Mouse (Mus musculus): ENCODE results near the gene Dctn1. TPM values are rescaled to one million over a fixed set of nuclear protein-coding genes. Genes with fewer than 3 reads are reported as not detected.
A peak's percentile ranks its signal among the peaks of the same experiment; 100 is the strongest.

Dctn1 gene
- total and polyA plus RNA-seq, 2 experiments from 2014 or later, result 45.9 to 50.8 TPM

DNA sequence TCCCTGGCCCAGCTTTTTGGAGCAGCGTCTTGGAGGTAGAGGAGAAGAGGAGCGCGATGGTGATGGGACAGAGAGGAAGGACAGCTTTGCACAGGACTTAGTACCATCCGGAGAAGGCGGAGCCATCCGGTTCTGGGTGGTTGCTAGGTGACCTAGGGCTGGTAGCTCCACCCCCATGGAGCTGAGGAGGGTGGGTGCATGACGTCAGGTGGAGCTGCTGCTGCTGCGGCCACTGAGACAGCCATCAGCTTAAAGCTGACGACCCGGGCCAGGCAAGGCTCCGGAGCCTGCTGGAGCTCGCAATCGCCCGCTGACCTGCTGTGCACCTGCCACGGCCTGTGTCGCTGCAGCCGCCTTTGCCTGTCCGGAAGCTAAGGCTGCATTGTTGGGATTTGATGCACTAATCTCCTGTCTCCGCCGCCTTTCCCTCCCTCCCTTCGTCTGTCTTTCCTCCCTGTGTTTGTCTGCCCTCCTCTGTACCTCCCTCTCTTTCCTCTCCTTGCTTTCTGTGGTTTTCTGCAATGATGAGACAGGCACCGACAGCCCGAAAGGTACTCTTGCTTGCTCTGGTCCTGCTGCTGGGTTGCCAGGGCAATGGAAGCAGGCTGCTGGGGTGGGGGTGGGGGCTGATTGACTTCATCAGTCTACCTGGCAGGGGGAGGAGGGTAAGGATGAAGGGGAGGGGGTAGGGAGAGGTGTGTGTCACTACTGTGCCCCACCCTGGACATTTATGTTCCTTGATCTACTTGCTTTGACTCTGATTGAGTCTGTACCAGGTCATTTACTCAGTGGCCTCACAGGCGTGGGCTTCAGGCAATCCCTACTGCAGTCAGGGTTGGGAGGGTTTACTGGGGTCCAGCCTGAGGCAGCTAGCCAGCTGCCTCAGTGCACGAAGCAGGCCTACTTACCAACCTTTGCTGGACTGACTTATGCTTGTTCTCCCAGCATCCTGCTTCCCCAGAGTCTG is 20.5 kb downstream of the Dctn1 start:
- H3K36me3 ChIP-seq (replicated peaks; ENCODE audit: control insufficient read depth, insufficient read depth, low read length), result peaks cover 50% of the 10 kb centered on the region
- ATAC-seq (ENCODE audit: insufficient read depth, low read depth) (peak; percentile 54), DNase-seq (ENCODE audit: low spot score) (peak; percentile 14)
- no peak overlapping the region for H3K4me3 ChIP-seq (ENCODE audit: low read depth, low read length)
- no peaks in the 10 kb centered on the region for H3K9me3 ChIP-seq (replicated peaks; ENCODE audit: control insufficient read depth, low read length)
- no peak overlapping the region for H3K9ac ChIP-seq (replicated peaks; ENCODE audit: low read depth, low read length)
- TF ChIP-seq CTCF (IDR thresholded peaks at IDR 0.05; ENCODE audit: low read depth) (no peak), EP300 (IDR thresholded peaks at IDR 0.05; ENCODE audit: low read depth) (no peak)
- no peaks in the 10 kb centered on the region for H3K27me3 ChIP-seq (ENCODE audit: control insufficient read depth, insufficient read depth, low read length)
- H3K4me2 ChIP-seq (ENCODE audit: low read depth, low read length), result peak overlapping the region; percentile 5; the same call in 1 of the 2 replicates
- 32% methylated on average over 25 of the region's 25 CpGs for WGBS
- no peak overlapping the region for H3K27ac ChIP-seq (ENCODE audit: low read depth)
- H3K4me1 ChIP-seq (ENCODE audit: control insufficient read depth, insufficient read depth), result 0 out of 2 replicates have a peak, but pooled peaks cover 6% of the 10 kb centered on the region

DNA sequence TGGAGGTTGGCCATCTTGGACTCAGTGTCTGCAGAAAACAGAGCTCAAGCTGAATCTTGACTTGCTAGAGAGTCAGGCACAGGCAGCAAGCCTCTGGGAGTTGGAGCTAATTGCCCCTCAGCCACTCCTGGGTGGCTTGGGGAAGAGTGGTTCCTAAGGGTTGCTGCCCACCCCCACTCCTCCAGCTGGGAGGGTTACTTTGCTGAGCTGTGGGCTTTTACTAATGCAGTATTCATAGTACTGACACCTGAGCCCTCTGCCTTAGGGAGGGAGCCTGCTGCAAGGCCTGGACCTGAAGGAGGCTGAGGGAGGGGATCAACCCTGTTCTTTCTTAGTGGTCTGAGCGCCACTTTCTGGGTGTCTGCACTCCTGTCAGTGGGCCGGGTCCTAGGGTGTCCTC is 21.2 kb downstream of the Dctn1 start:
- Histone ChIP-seq H3K27ac (ENCODE audit: low read depth) (no peak overlapping the region; the same call in 1 of the 2 replicates), H3K27me3 (ENCODE audit: control insufficient read depth, insufficient read depth, low read length) (no peaks in the 10 kb centered on the region), H3K4me1 (ENCODE audit: control insufficient read depth, insufficient read depth) (0 out of 2 replicates have a peak, but pooled peaks cover 6% of the 10 kb centered on the region), H3K9ac (replicated peaks; ENCODE audit: low read depth, low read length) (no peak overlapping the region), H3K4me2 (ENCODE audit: low read depth, low read length) (no peak overlapping the region), H3K9me3 (replicated peaks; ENCODE audit: control insufficient read depth, low read length) (no peaks in the 10 kb centered on the region), H3K36me3 (replicated peaks; ENCODE audit: control insufficient read depth, insufficient read depth, low read length) (peaks cover 58% of the 10 kb centered on the region), H3K4me3 (ENCODE audit: low read depth, low read length) (no peak overlapping the region)
- 97% methylated on average over 2 of the region's 2 CpGs for WGBS
- no peak for ATAC-seq (ENCODE audit: insufficient read depth, low read depth)
- no peak for DNase-seq (ENCODE audit: low spot score)
- TF ChIP-seq CTCF (IDR thresholded peaks at IDR 0.05; ENCODE audit: low read depth) (no peak), EP300 (IDR thresholded peaks at IDR 0.05; ENCODE audit: low read depth) (no peak)

DNA sequence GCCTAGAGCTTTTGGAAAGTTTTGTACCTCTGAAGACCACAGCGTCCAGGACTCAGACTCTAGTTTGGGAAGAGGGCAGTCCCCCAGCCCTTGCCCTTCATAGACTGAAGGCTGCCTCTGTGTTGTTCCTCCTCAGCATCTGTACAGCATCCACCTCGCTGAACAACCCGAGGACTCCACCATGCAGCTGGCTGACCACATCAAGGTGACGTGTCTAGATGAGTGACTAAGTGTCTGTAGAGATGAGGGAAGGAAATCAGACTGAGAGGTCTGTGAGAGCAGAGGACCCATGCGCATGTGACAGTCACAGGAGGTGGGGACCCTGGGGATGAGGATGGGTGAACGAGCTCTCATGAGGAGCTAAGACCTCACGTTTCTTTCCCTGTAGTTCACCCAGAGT is 27.9 kb downstream of the Dctn1 start:
- no peak for DNase-seq (ENCODE audit: low spot score)
- WGBS, result 84% methylated on average over 7 of the region's 7 CpGs
- Histone ChIP-seq H3K27me3 (ENCODE audit: control insufficient read depth, insufficient read depth, low read length) (no peaks in the 10 kb centered on the region), H3K9me3 (replicated peaks; ENCODE audit: control insufficient read depth, low read length) (no peaks in the 10 kb centered on the region), H3K27ac (ENCODE audit: low read depth) (no peak overlapping the region), H3K36me3 (replicated peaks; ENCODE audit: control insufficient read depth, insufficient read depth, low read length) (peaks cover 98% of the 10 kb centered on the region), H3K4me3 (ENCODE audit: low read depth, low read length) (no peak overlapping the region), H3K9ac (replicated peaks; ENCODE audit: low read depth, low read length) (no peak overlapping the region), H3K4me1 (ENCODE audit: control insufficient read depth, insufficient read depth) (no peaks in the 10 kb centered on the region), H3K4me2 (ENCODE audit: low read depth, low read length) (no peak overlapping the region)
- ATAC-seq (ENCODE audit: insufficient read depth, low read depth), result no peak
- TF ChIP-seq EP300 (IDR thresholded peaks at IDR 0.05; ENCODE audit: low read depth) (no peak), CTCF (IDR thresholded peaks at IDR 0.05; ENCODE audit: low read depth) (no peak)

DNA sequence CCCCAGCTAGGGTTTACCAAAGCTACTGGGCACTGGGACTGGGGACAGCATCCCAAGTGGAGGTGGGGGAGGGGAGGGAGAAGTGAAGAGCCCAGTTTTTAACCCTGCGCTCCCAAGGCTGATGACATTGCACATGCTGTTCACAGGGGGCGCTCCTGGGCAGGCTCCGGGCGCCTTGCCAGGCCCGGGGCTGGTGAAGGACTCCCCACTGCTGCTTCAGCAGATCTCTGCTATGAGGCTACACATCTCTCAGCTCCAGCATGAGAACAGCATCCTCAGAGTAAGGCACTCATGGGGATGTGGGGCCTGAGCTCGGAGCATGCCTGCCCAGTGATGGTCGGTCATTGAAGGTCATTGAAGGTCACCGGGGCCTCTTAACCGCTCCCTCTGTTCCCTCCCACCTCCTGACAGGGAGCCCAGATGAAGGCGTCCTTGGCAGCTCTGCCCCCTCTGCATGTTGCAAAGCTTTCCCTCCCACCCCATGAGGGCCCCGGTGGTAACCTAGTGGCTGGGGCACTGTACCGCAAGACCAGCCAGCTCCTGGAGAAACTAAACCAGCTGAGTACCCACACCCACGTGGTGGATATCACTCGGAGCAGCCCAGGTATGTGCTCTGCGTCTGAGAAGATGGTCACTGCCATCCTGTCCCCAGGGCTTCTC is 31.8 kb downstream of the Dctn1 start:
- DNase-seq (ENCODE audit: low spot score) (peak; percentile 40), ATAC-seq (ENCODE audit: insufficient read depth, low read depth) (peak; percentile 57)
- no peak overlapping the region for H3K27ac ChIP-seq (ENCODE audit: low read depth)
- no peak overlapping the region for H3K4me2 ChIP-seq (ENCODE audit: low read depth, low read length)
- no peaks in the 10 kb centered on the region for H3K4me1 ChIP-seq (ENCODE audit: control insufficient read depth, insufficient read depth)
- no peaks in the 10 kb centered on the region for H3K9me3 ChIP-seq (replicated peaks; ENCODE audit: control insufficient read depth, low read length)
- no peaks in the 10 kb centered on the region for H3K27me3 ChIP-seq (ENCODE audit: control insufficient read depth, insufficient read depth, low read length)
- no peak overlapping the region for H3K4me3 ChIP-seq (ENCODE audit: low read depth, low read length)
- peaks cover 78% of the 10 kb centered on the region for H3K36me3 ChIP-seq (replicated peaks; ENCODE audit: control insufficient read depth, insufficient read depth, low read length)
- TF ChIP-seq EP300 (IDR thresholded peaks at IDR 0.05; ENCODE audit: low read depth) (no peak), CTCF (IDR thresholded peaks at IDR 0.05; ENCODE audit: low read depth) (no peak; the same call in 1 of the 2 replicates)
- WGBS, result 30% methylated on average over 15 of the region's 15 CpGs
- no peak overlapping the region for H3K9ac ChIP-seq (replicated peaks; ENCODE audit: low read depth, low read length)

DNA sequence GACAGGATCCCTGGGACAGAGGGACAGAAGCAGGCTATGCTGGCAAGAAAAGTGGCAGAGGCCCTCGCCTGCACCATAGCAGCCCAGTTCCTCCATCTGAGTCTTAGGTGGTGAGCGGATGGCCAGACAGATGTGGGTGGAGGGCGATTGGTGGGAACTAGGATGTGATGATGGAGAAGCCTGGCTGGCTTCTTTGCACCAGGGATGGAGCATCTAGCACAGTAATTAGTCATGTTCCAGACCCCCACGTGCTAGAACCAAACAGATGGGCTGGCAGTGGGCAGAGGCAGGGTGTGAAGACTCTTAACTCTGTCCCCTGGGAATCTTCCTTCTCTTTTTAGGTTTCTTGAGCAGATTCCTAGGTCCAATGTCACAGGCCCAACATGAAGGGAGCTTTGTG is 37.6 kb downstream of the Dctn1 start:
- Histone ChIP-seq H3K9me3 (replicated peaks; ENCODE audit: control insufficient read depth, low read length) (no peaks in the 10 kb centered on the region), H3K4me3 (ENCODE audit: low read depth, low read length) (no peak overlapping the region), H3K27me3 (ENCODE audit: control insufficient read depth, insufficient read depth, low read length) (no peaks in the 10 kb centered on the region), H3K27ac (ENCODE audit: low read depth) (no peak overlapping the region), H3K36me3 (replicated peaks; ENCODE audit: control insufficient read depth, insufficient read depth, low read length) (peaks cover 20% of the 10 kb centered on the region), H3K4me2 (ENCODE audit: low read depth, low read length) (no peak overlapping the region), H3K9ac (replicated peaks; ENCODE audit: low read depth, low read length) (no peak overlapping the region), H3K4me1 (ENCODE audit: control insufficient read depth, insufficient read depth) (no peaks in the 10 kb centered on the region)
- DNase-seq (ENCODE audit: low spot score) (no peak), ATAC-seq (ENCODE audit: insufficient read depth, low read depth) (no peak)
- TF ChIP-seq EP300 (IDR thresholded peaks at IDR 0.05; ENCODE audit: low read depth) (no peak), CTCF (IDR thresholded peaks at IDR 0.05; ENCODE audit: low read depth) (no peak)
- WGBS, result 83% methylated on average over 4 of the region's 4 CpGs

Measured in heart, postnatal 0 days (tissue).